Mouse (Mus musculus) lung, embryonic 16.5 days (tissue): ENCODE results near the gene Mc1r. TPM values are rescaled to one million over a fixed set of nuclear protein-coding genes. Genes with fewer than 3 reads are reported as not detected.
A peak's percentile ranks its signal among the peaks of the same experiment; 100 is the strongest.
"Not testable (repeated sequence)": the region's sequence is repeated elsewhere in the genome, so short reads cannot be mapped to it uniquely, and the experiment has no call there.

Source experiments
- ATAC-seq: fragments of 200-750 bp; cut with Nextera tagmentation; 2 replicates; pipeline ENCODE4 v1.8.0; 2017; ENCODE audit warnings: low read depth, mild to moderate bottlenecking, moderate library complexity
- H3K27ac ChIP-seq: fragments of 300-500 bp; sonication (generic); 2 replicates; pipeline ENCODE4 v1.5.1; 2014; ENCODE audit warnings: mild to moderate bottlenecking, control low read depth, low read length
- H3K27me3 ChIP-seq: fragments of 300-500 bp; sonication (generic); 2 replicates; pipeline ENCODE4 v1.6.1; 2014; ENCODE audit warnings: low read depth, low read length, mixed read lengths; ENCODE audit not compliant: control insufficient read depth, insufficient read depth
- H3K36me3 ChIP-seq: fragments of 300-500 bp; sonication (generic); 2 replicates; pipeline ENCODE4 v1.6.1; 2014; ENCODE audit warnings: low read length; ENCODE audit not compliant: control insufficient read depth, insufficient read depth
- H3K4me1 ChIP-seq: fragments of 300-500 bp; sonication (generic); replicated peaks from 2 replicates; pipeline ENCODE4 v1.6.1; 2014; ENCODE audit warnings: low read length, mixed read lengths; ENCODE audit not compliant: control insufficient read depth, insufficient read depth
- H3K4me2 ChIP-seq: fragments of 300-500 bp; sonication (generic); 2 replicates; pipeline ENCODE4 v1.6.1; 2014; ENCODE audit warnings: low read depth, low read length, control low read depth
- H3K4me3 ChIP-seq: fragments of 300-500 bp; sonication (generic); 2 replicates; pipeline ENCODE4 v1.5.1; 2014; ENCODE audit warnings: mild to moderate bottlenecking, low read length, control low read depth
- H3K9ac ChIP-seq: fragments of 300-500 bp; sonication (generic); 2 replicates; pipeline ENCODE4 v1.6.1; 2014; ENCODE audit warnings: low read length, control low read depth
- H3K9me3 ChIP-seq: fragments of 300-500 bp; sonication (generic); 2 replicates; pipeline ENCODE4 v1.6.1; 2016; ENCODE audit warnings: low read length; ENCODE audit not compliant: control insufficient read depth
- WGBS: fragments of 180-500 bp; shearing (Covaris S2); extraction: QIAGEN DNeasy Blood & Tissue Kit; methylation state at CpG from one replicate; pipeline ENCODE4 v1.1.7; 2014; 5-methylcytosine and 5-hydroxymethylcytosine counted together
- polyA plus RNA-seq: library from polyadenylated mRNA; unstranded; fragments of >200 nt; fragmentation: Nextera tagmentation; extraction: Ambion mirVana; gene quantifications from 2 replicates; pipeline ENCODE4 v1.2.1, GENCODE M21; 2015

Mc1r gene
- polyA plus RNA-seq, 1 experiment from 2014 or later = not detected

GRCm38 (mm10) chr8:123442351-123442750 is 35.4 kb downstream of the Mc1r start:
- Histone ChIP-seq H3K9ac (no peak overlapping the region), H3K36me3 (no peaks in the 10 kb centered on the region), H3K4me2 (peak overlapping the region; percentile 72; the same call in 1 of the 2 replicates), H3K27me3 (no peaks in the 10 kb centered on the region), H3K4me1 (no peaks in the 10 kb centered on the region), H3K27ac (no peak overlapping the region), H3K4me3 (peak overlapping the region; percentile 75; the same call in 1 of the 2 replicates), H3K9me3 (no peaks in the 10 kb centered on the region)
- WGBS = 79% methylated on average over 5 of the region's 5 CpGs
- no peak for ATAC-seq

GRCm38 (mm10) chr8:123442871-123443575 is 36.1 kb downstream of the Mc1r start:
- H3K27me3 ChIP-seq = no peaks in the 10 kb centered on the region
- peak overlapping the region; percentile 87 for H3K9ac ChIP-seq
- H3K4me1 ChIP-seq = no peaks in the 10 kb centered on the region
- peak overlapping the region; percentile 72 for H3K4me2 ChIP-seq
- peak overlapping the region; percentile 50; the same call in 1 of the 2 replicates for H3K27ac ChIP-seq
- H3K4me3 ChIP-seq = peak overlapping the region; percentile 75
- no peaks in the 10 kb centered on the region for H3K36me3 ChIP-seq
- 1% methylated on average over 41 of the region's 41 CpGs for WGBS
- peak; percentile 97 for ATAC-seq
- no peaks in the 10 kb centered on the region for H3K9me3 ChIP-seq

GRCm38 (mm10) chr8:123443576-123443921 is 36.6 kb downstream of the Mc1r start:
- Histone ChIP-seq H3K9me3 (no peaks in the 10 kb centered on the region), H3K4me3 (peak overlapping the region; percentile 75), H3K4me1 (no peaks in the 10 kb centered on the region), H3K27ac (no peak overlapping the region), H3K27me3 (no peaks in the 10 kb centered on the region), H3K36me3 (no peaks in the 10 kb centered on the region), H3K4me2 (peak overlapping the region; percentile 72), H3K9ac (peak overlapping the region; percentile 87)
- no peak for ATAC-seq
- WGBS = 25% methylated on average over 4 of the region's 4 CpGs

GRCm38 (mm10) chr8:123444131-123444530 is 37.2 kb downstream of the Mc1r start:
- no peaks in the 10 kb centered on the region for H3K27me3 ChIP-seq
- no peak overlapping the region for H3K9ac ChIP-seq
- 81% methylated on average over 6 of the region's 6 CpGs for WGBS
- peak overlapping the region; percentile 72; the same call in 1 of the 2 replicates for H3K4me2 ChIP-seq
- H3K9me3 ChIP-seq = no peaks in the 10 kb centered on the region
- H3K4me1 ChIP-seq = no peaks in the 10 kb centered on the region
- H3K36me3 ChIP-seq = no peaks in the 10 kb centered on the region
- no peak overlapping the region for H3K27ac ChIP-seq
- H3K4me3 ChIP-seq = no peak overlapping the region
- ATAC-seq = no peak

- no peaks in the 10 kb centered on the region for H3K27me3 ChIP-seq
- no peaks in the 10 kb centered on the region; the same call in 1 of the 2 replicates for H3K36me3 ChIP-seq
- H3K4me3 ChIP-seq = no peak overlapping the region
- no peak overlapping the region for H3K27ac ChIP-seq
- H3K9me3 ChIP-seq = no peaks in the 10 kb centered on the region
- H3K9ac ChIP-seq = no peak overlapping the region
- WGBS = 83% methylated on average over 10 of the region's 10 CpGs
- no peaks in the 10 kb centered on the region for H3K4me1 ChIP-seq
- ATAC-seq = no peak
- no peak overlapping the region for H3K4me2 ChIP-seq
Measured at GRCm38 (mm10) chr8:123445981-123446380, 39.1 kb downstream of the Mc1r start.

- H3K4me3 ChIP-seq = no peak overlapping the region
- no peak overlapping the region for H3K4me2 ChIP-seq
- ATAC-seq = no peak
- no peaks in the 10 kb centered on the region for H3K4me1 ChIP-seq
- H3K9me3 ChIP-seq = no peaks in the 10 kb centered on the region
- H3K27me3 ChIP-seq = no peaks in the 10 kb centered on the region
- H3K27ac ChIP-seq = no peak overlapping the region
- no peak overlapping the region for H3K9ac ChIP-seq
- no peaks in the 10 kb centered on the region; the same call in 1 of the 2 replicates for H3K36me3 ChIP-seq
- WGBS = 61% methylated on average over 6 of the region's 6 CpGs
Measured at GRCm38 (mm10) chr8:123446799-123447198, 39.9 kb downstream of the Mc1r start.

GRCm38 (mm10) chr8:123450783-123451182 is 43.9 kb downstream of the Mc1r start:
- H3K9ac ChIP-seq = no peak overlapping the region
- H3K4me2 ChIP-seq = no peak overlapping the region
- ATAC-seq = no peak
- no peaks in the 10 kb centered on the region for H3K27me3 ChIP-seq
- no peak overlapping the region for H3K4me3 ChIP-seq
- no peak overlapping the region for H3K27ac ChIP-seq
- H3K9me3 ChIP-seq = no peaks in the 10 kb centered on the region
- no peaks in the 10 kb centered on the region for H3K4me1 ChIP-seq
- 85% methylated on average over 5 of the region's 5 CpGs for WGBS
- H3K36me3 ChIP-seq = peaks cover 7% of the 10 kb centered on the region

- WGBS = 94% methylated on average over 12 of the region's 12 CpGs
Measured at GRCm38 (mm10) chr8:123451747-123452146, 44.8 kb downstream of the Mc1r start.

GRCm38 (mm10) chr8:123452149-123452548 is 45.2 kb downstream of the Mc1r start:
- WGBS = 65% methylated on average over 4 of the region's 4 CpGs
- Histone ChIP-seq H3K4me3 (no peak overlapping the region), H3K36me3 (peaks cover 7% of the 10 kb centered on the region), H3K4me2 (no peak overlapping the region), H3K27me3 (no peaks in the 10 kb centered on the region), H3K9ac (no peak overlapping the region), H3K9me3 (no peaks in the 10 kb centered on the region), H3K4me1 (no peaks in the 10 kb centered on the region), H3K27ac (no peak overlapping the region)
- no peak for ATAC-seq

More at GRCm38 (mm10) chr8:123451747-123452146, 44.8 kb downstream of the Mc1r start:
- not testable (repeated sequence) for H3K36me3 ChIP-seq, H3K9ac ChIP-seq, ATAC-seq, H3K4me3 ChIP-seq, H3K27me3 ChIP-seq, H3K4me2 ChIP-seq, H3K27ac ChIP-seq, H3K4me1 ChIP-seq, H3K9me3 ChIP-seq
